Mouse (Mus musculus): Measurements from ENCODE around the gene Smarca2.

Gene Smarca2

DNA sequence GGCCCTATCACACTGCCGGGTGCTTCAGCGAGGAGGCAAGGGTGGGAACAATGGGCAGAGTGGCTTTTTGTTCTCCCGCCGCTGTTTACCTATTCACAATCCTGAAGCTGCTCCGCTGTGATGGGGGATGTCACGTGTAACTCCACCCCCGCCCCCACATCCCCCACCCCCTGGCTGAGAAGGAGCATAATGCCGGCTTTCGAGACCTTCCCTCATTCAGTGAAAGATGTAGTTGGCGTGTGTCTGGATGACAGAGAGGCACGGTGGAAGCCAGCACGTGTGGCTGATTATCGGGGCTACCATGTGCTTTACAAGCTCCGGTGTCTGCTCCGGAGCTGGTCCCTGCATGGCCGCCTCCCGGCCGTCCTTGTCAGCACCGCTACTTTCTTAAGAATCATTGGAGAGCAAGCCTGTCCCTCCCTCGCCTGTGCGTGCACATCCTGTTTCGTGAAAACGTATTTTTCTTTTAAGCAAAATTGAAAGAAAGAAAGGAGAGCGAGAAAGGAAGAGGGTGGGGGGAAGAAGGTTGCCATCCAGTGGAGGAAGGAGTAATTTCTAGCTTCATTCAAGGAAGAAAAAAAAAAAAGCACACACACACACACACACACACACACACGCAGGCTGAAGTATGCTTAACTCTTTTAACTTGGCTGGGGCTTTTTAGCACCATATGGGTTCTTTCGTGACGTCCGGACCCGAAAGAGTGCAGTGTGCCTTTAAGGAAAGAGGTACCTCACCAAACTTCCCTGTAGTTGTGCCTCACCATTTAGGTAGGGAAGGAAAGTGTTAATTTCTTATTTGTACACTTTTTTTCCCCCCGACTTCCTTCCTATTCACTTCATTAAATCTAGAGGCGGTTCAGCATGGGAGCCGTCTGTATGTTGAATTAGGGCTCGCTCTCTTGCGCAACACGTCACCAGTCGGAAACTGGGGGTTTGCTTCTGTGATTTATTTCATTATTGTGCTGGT lies 143.0 kb downstream of the Smarca2 start:
- peak; percentile 73 to 79 for DNase-seq (ENCODE audit: low spot score in 2 of 2)

DNA sequence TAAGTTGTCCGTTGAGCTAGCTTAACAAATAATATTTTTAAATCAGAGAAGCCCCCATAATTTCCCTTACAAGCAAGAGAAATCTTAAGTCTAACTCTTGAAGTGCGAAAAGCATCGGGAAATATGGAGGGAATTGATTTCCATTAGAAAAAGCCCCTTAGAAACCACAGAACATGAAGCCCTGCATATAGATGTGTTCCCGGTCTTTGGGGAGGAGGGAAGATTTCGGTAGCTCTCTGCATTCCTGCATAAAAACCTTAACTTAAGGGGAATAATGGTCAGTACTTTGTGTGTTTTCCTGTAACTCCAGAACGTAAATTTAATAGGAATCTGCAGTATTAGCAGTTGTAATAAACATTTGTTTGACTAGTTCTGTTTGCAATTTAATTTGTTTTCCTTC lies 143.8 kb downstream of the Smarca2 start:
- DNase-seq (ENCODE audit: low spot score in 2 of 2) = no peak

DNA sequence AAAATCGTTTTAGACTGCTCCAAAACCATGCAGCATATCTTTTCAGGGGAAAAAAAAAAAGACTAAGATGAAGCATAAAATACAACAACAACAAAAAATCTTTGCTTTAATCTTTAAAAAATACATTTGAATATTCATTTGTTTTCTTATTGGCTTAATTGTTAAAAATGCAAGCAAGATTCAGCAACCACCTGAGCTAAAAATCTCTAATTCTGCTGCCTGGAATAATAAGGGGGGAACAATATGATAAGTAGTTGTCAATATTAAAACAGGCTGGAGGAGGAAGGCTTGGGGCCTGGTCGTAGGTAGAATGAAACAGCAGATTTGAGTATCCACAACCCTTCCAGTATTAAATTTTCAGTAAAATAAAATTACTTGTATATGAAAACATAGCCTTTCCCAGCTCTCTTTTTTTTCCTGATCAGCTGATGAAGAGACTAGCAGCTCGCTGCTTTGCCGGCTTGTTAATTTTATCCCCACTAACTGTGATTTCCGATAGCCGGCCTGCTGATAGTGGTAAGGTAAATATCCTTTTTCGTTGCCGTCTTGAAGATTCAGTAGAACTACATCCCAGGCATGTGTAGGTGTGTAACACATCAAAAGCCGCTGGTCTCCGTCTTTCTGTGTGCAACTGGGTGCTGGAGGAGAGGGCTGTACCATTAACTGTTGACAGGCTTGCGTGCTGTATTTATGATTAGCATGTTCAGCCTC lies 144.7 kb downstream of the Smarca2 start:
- DNase-seq (ENCODE audit: low spot score in 2 of 2) = peak; percentile 47 to 62

DNA sequence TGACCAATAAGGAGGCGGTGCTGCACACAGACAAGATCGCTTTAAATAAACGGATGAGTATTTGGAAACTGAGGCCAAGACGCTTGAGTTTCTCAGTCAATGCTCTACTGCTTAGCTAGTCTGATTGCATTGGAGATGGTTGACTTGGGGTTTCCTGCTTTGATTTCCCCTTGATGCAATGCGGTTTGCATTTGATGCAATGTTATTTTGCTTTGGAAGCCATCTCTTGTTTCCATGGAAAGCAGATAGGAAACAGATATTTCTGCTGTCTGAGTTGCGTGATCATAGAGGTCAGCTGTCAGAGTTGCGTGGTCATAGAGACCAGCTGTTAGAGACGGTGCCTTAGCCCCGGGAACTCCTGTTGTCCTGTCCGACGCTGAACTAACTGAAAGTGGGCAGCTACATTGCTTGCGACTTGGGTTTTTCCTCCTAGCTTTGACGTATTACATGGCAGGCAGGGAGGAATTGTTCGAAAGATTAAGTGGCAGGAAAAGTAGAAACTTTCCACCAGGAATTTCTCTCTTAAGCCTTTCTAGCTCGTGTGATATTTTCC lies 147.8 kb downstream of the Smarca2 start:
- no peak for DNase-seq (ENCODE audit: low spot score in 2 of 2)

DNA sequence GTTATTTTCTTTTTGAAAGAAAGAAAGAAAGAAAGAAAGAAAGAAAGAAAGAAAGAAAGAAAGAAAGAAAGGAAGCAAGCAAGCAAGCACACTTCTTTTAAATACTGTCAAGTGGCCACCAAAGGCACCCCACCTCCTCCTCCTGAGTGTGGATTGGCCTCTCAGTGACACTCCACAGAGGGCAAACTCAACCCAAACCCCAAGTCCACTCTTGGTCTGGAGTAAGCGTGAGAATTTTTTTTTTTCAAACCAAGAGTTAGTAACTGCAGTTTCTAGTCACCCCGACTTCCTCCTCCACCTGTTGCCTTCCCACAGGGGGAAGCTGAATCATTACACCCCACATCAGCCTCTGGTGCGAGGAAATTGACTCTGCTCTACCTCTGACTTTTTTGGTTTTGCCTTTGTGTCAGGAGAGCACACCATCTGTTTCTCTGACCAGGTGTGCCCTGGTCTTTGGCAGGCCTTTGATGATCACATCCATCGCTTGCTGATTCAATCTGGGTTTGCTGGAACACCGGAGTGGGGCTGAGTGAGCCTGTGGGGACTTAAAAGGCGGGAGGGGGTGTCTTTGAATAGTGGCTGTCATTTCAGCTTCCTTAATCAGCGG lies 148.5 kb downstream of the Smarca2 start:
- DNase-seq (ENCODE audit: low spot score in 2 of 2) = no peak

DNA sequence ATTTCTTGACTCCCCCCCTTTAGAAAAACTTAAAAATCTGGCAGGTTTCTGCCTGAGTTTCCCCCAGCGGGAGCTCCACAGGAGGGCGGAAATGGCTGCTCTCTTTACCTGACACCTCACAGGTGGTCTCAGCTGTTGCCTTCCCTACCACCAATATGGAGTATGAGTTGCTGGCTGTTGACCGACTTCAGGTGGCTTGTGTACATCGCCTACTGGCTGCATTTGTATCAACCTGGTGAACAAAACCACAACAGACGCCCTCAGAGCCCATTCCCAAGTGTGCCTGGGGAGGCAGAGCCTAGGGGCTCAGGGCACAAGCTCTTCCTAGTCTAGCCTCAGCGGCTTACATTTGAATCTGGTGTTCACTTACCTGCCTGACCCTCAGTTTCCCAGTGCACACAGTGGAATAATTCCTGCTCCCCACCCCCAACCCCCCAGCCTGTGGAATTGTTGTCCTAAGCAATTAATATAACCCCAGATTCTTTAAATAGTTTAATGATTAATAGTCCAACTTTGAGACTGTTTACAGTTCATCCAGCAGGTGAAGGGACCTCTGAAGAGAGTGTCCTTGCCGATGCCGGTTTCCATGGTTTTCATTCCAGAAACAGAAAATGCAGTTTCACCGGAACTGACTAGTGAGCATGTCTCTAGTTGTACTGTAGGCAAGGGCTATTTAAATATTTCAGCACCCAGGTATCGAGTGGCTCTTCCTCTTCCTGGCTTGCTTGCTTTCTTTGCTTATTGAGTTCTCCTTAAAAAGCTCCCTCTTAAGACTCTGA lies 149.4 kb downstream of the Smarca2 start:
- DNase-seq (ENCODE audit: low spot score in 2 of 2) = no peak

DNA sequence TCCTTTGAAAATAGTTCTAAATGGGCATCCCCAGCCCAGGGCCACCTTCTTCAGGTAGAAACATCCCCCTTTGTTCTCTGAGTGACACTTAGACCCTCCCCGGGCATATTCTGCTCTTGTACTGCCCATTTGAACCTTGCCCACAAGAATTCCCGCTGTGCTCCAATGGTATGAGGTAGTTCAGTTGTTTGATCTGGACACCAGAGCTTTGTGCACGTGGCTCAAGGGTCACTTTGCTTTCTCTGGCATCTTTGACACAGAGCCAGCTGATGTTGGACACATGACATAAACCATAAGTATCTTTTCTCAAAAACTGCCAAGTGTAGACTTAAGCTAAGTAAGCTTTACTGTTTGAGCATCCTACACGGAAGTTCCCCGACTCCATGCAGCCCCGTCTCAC lies 151.1 kb downstream of the Smarca2 start:
- DNase-seq (ENCODE audit: low spot score in 2 of 2) = no peak

DNA sequence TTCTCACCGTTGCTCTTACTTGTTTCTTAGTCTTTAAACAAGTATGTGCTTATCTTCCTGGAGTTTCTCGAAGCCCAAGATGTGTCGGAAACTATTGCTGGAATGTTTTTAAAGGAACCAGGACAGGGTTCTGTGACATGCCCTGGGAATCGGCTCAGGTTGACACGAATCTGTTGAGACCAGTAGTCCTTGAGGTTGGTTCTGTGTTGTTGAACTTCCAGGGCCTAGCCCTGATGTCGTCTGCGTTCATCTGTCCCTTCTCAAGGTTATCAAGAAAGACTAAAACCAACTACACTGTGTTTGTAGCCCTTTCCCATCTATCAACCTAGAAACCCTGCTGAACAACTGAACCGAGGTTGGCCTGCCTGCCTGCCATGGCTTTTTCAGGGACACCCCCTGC lies 151.5 kb downstream of the Smarca2 start:
- no peak for DNase-seq (ENCODE audit: low spot score in 2 of 2)

DNA sequence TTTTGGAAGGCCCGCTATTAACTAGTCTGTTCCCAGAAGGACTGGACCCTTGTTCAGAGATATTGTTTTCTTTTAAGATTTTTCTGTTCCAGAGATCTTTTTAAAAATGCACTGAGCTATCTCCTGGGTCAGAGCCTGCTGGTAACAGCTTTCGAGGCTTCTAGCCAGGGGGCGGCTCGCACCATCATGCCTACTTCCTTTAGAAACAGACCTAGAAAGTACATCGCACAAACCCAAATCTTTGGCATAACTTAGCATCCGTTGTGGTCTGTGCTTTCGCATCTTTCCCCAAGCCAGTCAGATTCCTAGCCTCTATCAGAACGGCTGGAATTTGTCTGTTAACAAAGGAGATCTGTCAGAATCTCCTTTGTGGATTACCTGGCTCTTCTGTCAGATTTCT lies 153.3 kb downstream of the Smarca2 start:
- no peak for DNase-seq (ENCODE audit: low spot score in 2 of 2)

DNA sequence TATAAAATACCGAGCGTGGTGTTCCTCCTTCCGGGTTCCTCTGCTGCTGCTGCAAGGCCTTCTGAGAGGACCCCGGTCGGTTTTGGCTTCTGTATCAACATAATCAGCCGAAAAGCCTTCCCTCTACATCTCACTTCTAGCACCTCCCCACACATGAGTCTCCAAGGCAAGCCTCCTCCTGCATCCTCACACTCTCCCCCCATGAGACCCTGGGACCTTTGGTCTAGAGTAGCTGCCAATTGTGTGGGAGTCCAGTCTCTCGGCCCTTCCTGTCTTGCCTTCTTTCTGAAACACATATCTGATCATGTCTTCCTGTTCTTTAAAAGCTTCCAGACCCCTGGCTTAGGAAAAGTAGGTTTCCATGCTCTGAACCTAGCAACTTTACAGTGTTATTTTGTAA lies 153.8 kb downstream of the Smarca2 start:
- no peak for DNase-seq (ENCODE audit: low spot score in 2 of 2)

DNA sequence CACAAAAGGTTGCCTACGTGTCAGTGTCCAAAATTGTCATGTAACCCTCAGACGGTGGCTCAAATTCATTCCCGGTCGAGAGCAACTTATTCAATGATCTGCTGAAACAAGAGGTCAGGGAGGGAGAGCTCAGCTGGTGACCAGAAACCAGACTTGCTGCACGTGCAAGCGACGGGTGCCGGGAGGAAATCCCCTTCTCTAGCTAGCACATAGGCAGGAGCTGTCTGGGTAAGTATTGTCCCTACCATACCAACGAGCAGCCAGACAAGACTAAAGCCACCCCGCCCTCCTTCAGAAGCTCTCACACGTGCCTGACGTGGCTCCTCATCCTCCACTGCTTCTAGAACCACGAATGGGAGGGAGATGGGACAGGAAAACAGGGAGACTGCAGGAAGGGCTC lies 154.4 kb downstream of the Smarca2 start:
- no peak for DNase-seq (ENCODE audit: low spot score in 2 of 2)

DNA sequence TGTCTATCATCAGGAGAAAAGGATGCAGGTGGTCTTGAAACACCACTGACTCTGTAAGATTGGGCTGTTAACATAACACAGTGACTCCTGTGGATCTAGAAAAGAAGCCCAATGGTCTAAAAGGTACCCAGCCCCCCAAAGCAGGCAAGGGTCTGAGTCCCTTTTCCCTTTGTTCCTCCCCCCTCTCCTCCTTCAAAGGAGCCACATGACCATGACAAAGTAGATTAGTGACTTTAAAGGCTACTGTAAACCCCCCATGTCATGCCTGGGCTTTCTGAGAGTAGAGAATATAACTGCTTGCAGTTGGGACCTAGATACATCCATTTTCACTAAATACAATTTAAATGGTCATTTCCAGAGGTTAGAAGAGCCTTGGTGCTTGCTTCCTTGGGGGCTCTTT lies 156.4 kb downstream of the Smarca2 start:
- DNase-seq (ENCODE audit: low spot score in 2 of 2) = no peak

DNA sequence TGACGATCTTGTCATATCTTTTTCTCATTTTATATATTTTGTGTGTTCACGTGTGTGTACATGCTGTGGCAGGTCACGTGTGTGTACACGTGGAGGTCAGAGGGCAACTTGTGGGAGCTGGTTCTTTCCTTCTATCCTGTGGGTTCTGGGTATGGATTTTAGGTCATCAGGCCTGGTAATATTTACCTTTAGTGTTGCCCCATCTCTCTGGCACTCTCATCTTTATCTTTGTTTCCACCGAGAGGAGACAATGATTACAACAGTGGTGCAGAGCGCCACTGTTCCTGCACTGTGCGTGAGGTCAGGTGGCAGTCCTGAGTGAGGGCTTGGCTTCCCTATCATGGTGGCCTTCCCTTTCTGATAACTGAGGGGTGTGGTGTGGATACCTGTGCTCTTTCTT lies 160.6 kb downstream of the Smarca2 start:
- no peak for DNase-seq (ENCODE audit: low spot score in 2 of 2)

DNA sequence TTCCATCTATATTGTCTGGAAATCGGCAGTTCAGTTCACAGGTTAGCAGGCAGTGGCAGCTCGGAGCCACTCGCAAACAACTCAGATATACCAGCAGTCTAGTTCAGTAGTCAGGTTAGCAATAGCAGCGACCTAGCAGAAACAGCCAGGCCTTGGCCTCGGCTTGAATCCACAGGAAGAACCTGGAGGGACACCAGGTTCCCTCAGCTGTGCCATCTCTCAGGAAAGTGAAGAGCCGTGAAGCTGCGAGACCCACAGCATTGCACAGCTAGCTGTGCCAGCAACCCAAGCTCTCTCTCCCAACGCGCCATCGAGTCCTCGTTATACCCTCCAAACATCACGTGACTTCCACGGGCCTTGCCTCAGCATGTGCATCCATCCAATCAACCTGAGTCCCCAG lies 162.6 kb downstream of the Smarca2 start:
- no peak for DNase-seq (ENCODE audit: low spot score in 2 of 2)

DNA sequence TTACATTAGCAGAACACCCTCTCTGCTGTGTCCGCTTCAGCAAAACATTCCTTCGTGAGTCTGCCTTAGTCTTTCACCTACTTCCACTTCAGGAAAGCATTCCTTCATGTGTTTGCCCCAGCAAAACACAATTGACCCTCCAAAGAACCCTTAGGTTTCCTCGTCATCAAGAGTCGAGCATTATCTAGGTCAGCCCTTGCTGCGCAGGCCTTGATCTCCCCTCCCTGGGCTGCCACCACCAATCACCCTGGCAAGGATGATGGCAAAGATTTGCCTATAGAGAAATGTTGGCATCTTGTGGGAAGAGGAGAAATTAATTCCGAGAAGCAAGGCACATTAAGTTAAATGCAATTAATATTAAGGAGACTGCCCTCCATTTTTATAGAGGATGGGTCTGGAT lies 163.1 kb downstream of the Smarca2 start:
- DNase-seq (ENCODE audit: low spot score in 2 of 2) = no peak

DNA sequence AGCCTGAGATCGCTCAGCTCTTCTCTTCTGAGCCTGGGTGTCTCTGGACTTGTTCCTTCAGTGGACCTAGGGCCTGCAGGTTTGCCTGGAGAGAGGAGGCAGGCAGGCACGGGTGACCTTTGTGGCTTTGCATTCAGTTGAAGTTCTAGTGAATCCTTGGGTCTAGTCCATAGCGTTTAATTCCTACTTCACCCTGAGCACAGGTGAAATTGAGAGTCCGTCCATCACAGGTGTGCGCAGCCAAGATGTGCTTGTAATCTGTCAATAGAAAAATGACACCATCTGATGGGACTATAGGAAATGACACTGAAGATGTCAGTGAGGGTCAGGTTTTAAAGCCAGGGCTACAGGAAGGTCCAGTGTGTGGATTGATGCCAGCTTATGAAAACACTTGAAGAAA lies 164.0 kb downstream of the Smarca2 start:
- DNase-seq (ENCODE audit: low spot score in 2 of 2) = no peak

DNA sequence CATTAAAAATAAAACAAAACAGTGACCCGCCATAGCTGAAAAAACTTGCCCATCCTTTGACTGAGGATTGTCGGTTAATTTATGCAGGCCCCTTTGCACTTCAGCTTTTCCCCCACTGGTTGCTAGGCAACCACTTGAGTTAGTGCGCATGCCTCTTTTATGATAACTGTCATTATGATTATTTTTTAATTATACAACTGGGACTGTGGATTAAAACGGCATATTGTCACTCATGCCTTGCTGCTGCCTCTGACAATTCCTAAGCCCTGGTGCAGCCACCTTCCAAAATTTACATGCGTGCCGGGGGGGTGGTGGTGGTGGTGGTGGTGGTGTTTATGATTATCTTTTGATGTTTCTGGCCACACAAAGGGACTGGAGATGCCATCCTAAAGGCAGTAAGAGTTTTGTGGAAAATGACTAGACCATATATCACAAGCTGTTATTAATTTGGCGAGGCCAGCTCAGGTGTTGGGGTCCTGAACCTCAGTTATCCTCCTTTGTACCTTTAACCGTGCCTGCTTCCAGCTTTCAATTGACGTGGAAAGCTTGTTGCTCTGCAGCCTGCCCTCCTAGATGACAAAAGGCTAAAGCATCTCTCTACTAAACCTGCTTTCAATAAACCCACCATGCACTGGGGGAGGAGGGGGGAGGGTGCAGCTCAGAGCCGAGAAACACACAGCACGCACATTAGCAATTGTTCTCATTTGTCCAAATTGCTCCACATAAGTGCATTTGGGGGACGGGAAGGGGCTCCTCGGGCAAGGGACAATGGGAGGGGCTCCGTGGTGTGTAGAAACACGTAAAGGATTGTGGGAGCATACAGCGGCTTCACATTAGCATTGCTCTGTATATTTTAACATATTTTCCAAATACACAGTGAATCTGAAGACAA lies 165.0 kb downstream of the Smarca2 start:
- no peak for DNase-seq (ENCODE audit: low spot score in 2 of 2)

DNA sequence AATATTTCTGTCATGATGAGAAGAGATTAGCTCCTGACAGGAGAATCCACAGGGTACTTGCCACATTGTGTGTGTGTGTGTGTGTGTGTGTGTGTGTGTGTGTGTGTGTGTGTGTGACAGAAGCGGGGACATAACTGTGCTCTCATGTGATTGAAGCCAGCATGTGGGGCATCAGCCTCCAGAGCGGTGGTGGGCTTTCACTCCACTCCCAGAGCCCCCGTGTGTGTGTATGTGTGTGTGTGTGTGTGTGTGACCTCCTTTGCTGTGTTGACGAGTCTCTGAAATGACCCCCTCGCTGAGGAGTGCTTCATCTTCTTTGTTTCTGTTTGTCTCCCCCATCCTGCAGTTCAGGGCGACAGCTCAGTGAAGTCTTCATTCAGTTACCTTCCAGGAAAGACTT lies 165.7 kb downstream of the Smarca2 start:
- no peak for DNase-seq (ENCODE audit: low spot score in 2 of 2)

DNA sequence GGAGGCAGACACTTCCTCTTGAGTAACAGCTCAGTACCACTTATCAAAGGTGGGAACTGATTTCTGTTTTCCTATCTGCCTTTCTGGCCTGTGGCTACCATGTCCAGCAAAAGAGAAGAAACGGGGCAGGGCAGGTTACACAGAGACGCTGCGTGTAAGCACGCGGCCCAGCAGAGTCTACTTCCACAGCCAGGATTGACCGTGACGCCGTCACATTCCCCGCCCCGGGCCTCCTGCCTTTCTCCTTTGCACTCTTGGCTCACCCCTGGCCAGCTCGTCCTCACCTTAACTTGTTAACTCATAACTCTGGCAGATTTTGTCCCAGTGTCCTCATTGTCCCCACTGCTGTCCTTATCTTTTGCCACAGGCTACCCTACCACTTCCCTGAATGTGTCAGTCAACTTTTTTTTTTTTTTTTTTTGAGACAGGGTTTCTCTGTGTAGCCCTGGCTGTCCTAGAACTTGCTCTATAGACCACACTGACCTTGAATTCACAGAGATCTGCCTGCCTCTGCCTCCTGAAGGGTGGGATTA lies 167.3 kb downstream of the Smarca2 start:
- no peak for DNase-seq (ENCODE audit: low spot score in 2 of 2)
